Mouse (Mus musculus) CD4-positive, CD25-positive, alpha-beta regulatory T cell, adult 4 months (primary cell): Measurements from ENCODE around the gene Spock2. TPM values are rescaled to one million over a fixed set of nuclear protein-coding genes. Genes with fewer than 3 reads are reported as not detected.
A peak's percentile ranks its signal among the peaks of the same experiment; 100 is the strongest.
"Not testable (repeated sequence)": the region's sequence is repeated elsewhere in the genome, so short reads cannot be mapped to it uniquely, and the experiment has no call there.

Experiments used
- ATAC-seq: one replicate; pipeline ENCODE4 v1.8.0; 2017
- polyA plus RNA-seq, 2 experiments: library from polyadenylated mRNA; unstranded; fragments of 100-300 nt; shearing (Covaris generic); gene quantifications; one replicate each; pipeline ENCODE4 v1.2.1; 2017

The Spock2 gene
- polyA plus RNA-seq, 2 experiments from 2014 or later = 5.9 to 6.7 TPM

DNA sequence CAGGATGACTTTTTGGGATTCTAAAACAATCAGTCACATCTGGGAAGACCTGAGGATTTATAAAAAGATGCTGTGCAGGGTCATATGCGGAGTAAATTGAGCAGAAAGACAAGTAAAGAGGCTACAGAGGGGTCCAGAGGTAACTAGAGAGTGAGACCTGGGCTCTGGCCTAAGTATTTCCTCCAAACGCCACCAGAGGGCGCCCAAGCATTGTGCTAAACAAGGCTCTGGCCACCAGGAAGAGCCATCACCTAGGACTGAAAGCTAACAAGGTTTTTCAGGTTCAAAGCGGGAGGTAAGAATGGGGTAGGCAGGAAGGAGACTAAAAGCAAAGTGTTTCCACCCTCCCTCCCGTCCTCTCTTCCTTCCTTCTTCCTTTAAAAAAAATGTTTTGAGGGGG is 42.1 kb downstream of the Spock2 start:
- ATAC-seq = peak; percentile 91

DNA sequence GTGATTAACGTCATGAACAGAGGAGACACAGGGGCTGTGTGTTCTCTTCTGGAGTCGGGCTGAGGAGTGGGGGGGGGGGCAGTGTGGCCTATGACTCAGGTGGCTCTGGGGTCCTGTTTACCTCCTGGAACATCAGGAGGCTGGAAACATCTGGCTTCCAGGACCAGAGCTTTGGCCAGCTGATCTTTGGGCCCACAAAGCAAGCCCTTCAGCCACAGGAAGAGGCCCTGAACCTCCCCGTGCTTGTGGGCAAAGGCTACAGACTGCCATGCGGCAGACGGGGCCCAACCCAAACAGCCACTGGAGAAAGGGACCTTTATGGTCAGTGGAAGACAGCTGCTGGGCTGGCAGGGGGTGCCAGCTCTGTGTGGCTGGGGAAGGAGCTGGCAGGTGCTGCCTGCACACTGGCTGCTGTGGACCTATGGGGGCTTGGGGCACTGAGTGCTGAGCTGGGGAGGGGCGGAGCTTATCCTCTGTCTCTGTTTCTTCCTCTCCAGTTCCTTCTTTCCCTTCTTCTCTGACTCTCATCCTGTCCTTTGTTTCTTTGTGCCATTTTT is 45.2 kb downstream of the Spock2 start:
- ATAC-seq = no peak

DNA sequence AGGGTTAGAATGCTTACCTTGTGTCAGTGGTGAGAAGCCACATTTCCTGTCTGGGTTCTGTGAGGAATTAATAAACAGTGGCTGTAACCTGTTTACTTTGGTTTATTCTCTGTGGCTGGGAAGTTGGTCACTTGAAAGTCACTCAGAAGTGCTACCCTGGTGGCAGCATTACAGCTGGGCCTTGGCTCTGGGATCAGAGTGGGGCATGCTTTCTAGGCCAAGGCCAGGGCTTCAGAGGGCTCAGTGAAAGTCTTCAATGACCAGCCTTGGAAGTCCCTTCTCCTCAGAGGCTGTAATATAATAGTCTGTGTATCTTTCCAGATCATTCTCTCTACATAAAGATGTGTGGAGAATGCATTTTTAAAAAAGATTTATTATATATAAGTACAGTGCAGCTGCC is 50.0 kb downstream of the Spock2 start:
- ATAC-seq = no peak

DNA sequence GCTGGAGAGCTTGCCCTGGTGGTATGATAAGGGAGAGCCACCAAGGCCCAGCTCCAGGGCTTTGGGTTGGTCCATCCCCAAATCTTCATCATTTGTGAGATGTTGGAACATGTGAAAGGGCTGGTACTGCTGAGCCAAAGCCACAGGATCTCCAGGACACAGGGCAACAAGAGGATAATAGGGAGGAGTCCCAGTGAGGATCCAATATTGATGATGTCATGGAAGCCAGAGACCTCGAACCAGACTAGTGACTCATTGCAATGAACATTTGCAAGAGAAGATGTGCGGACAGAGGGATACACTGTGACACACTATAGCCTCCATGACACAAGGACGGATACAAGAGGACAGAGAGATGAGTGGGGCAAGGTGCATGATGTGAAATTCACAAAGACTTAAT is 52.1 kb downstream of the Spock2 start:
- no peak for ATAC-seq

GRCm38 (mm10) chr10:60161397-60161796 is 55.4 kb downstream of the Spock2 start:
- ATAC-seq = not testable (repeated sequence)

GRCm38 (mm10) chr10:60162184-60162972 is 56.4 kb downstream of the Spock2 start:
- not testable (repeated sequence) for ATAC-seq

DNA sequence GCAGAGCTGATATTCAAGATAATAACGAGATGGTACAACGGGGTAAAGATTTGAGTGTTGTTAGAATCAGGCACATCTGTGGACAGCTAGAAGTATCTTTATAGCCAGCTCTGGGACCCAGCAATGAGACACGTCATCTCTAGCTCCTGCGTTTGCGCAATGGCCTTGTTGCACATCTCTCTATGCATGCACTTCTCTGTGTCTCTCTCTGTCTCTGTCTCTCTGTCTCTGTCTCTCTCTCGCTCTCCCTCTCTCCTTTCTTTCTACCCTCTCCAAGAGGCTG is 56.9 kb downstream of the Spock2 start:
- no peak for ATAC-seq

- ATAC-seq = no peak
Observed at GRCm38 (mm10) chr10:60164869-60165268, 58.9 kb downstream of the Spock2 start.

GRCm38 (mm10) chr10:60166068-60166467 is 60.0 kb downstream of the Spock2 start:
- ATAC-seq = no peak

DNA sequence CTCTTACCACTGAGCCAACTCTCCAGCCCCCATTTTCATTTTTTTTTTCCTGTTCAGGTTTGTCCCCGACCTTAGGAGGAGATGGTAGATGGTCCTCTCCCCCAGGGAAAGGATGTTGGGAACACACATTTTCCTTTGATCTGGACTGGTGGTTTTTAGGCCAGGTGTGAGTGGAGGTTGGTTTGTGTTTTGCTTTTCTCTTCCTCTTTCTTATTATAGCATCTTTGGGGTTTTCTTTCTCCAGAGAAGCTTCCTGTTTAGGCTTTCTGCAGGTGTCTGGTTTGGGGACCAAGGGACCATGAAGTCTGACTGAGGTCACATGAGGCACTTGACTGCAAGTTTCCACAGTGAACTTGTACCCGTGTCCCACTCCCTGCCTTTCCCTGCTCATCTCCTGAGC is 62.3 kb downstream of the Spock2 start:
- no peak for ATAC-seq

GRCm38 (mm10) chr10:60168960-60169359 is 62.9 kb downstream of the Spock2 start:
- ATAC-seq = no peak

- no peak for ATAC-seq
Observed at GRCm38 (mm10) chr10:60170326-60171089, 64.5 kb downstream of the Spock2 start.

- ATAC-seq = no peak
Observed at GRCm38 (mm10) chr10:60171368-60171767, 65.3 kb downstream of the Spock2 start.

GRCm38 (mm10) chr10:60172306-60172705 is 66.3 kb downstream of the Spock2 start:
- ATAC-seq = no peak

DNA sequence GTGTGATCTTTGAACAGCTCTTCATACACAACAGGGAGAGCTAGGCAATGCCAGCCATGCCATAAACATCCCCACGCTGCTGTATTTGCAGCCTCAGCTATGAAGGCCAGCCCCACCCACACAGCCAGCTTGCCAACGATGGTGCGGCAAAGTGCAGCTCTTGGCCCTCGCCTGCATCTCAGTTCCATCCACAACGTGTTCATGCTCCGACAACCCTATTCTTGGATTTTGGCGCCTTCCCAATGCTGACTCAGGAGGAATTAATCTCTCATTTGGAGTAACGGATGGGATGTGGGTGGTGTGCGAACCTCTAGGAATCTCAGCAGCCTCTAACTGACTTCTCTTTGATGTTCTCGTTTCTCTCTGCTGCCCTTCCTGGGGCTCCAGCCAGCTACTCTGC is 67.0 kb downstream of the Spock2 start:
- ATAC-seq = no peak

DNA sequence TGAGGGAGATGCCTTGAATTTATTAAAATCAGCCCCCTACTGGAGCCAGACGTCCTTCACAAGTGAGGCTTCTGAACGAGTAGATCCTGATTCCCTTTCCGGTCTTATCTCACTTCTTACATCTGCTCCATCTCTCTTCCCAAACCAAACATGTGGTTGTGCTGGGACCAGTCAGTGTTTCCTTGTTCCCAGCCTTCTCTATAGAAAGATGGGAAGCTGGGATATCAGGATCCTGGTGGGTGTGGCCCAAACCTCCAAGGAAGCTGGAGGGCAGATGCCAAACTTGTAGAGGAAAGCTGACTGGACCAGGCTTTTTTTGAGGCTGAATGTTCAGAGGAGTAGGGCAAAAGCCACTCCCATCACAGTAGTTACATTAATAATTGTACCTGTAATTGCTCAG is 68.5 kb downstream of the Spock2 start:
- ATAC-seq = no peak

DNA sequence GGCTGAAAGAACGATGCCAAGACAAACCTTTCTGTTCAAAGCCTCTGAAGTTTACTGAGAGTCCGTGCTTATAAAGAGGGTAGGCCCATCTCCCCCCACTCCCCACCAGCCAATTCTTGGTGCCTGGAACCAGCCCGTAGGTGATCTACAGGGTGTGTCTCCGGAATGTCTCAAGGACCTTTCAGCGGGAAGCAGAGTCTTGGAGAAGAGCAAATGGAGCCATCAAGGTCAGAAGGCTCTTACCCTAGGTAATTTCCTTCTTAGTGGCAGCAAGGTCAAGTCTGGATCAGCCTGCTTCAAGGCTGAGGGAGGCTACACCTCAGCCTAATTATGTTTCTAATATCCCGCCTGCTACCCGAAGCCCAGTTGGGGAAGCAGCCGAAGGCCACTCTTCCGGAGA is 69.3 kb downstream of the Spock2 start:
- ATAC-seq = not testable (repeated sequence)

Other genes with a start within 250 kb of the Spock2 start
- 10 to 100 TPM; 19.1 to 25.2 TPM for gene Dnajb12, start 226.7 kb upstream of the Spock2 start, polyA plus RNA-seq
- gene Ddit4, start 154.4 kb upstream of the Spock2 start, polyA plus RNA-seq = 10 to 100 TPM; 16.6 to 32.8 TPM
- gene Ascc1, start 103.4 kb upstream of the Spock2 start, polyA plus RNA-seq = 10 to 100 TPM; 57.8 to 61.3 TPM
- 100 to 1,000 TPM in 1 of 2 experiments, 10 to 100 TPM in 1; 82.2 to 102 TPM for gene Anapc16, start 103.1 kb upstream of the Spock2 start, polyA plus RNA-seq
- gene Chst3, start 113.0 kb downstream of the Spock2 start, polyA plus RNA-seq = under 1 TPM; 0.11 to 0.51 TPM
- gene Psap, start 171.4 kb downstream of the Spock2 start, polyA plus RNA-seq = 100 to 1,000 TPM in 1 of 2 experiments, 10 to 100 TPM in 1; 89.0 to 427 TPM
- 100 to 1,000 TPM; 171 to 206 TPM for gene Vsir, start 240.6 kb downstream of the Spock2 start, polyA plus RNA-seq